ENCODE assay signal across 17 mouse cellular contexts in genomic region chr19:5837606-5838005, GRCm38 (mm10). TPM values are rescaled to one million over a fixed set of nuclear protein-coding genes. Genes with fewer than 3 reads are reported as not detected.
DNase-seq lines count a peak whose midpoint lies in the region; ATAC-seq lines count a peak whose summit lies in the region.
"Had no signal": no experiment of that assay in that cellular context is flagged by ENCODE, and none has a peak within 500 bp of the region (broad histone marks: within the 10 kb centered on the region; RNA-seq: fewer than 3 reads in every experiment).

No protein-coding gene starts in this region.

- no peak overlapping the region for H3K27ac ChIP-seq in forebrain, embryonic 12.5 days
- H3K27ac ChIP-seq: hindbrain, embryonic 13.5 days; midbrain, embryonic 15.5 days; neural tube, embryonic 12.5 days had no signal

- no peaks in the 10 kb centered on the region for H3K36me3 ChIP-seq in forebrain, embryonic 12.5 days (replicated peaks)
- H3K36me3 ChIP-seq: hindbrain, embryonic 13.5 days; midbrain, embryonic 15.5 days; neural tube, embryonic 12.5 days had no signal

- peak; percentile 4 for DNase-seq in gastrocnemius, postnatal 25 days
- no peak for DNase-seq in gastrocnemius, postnatal 4 days (ENCODE audit: low spot score in 2 of 2)
- DNase-seq in kidney, adult 9 months = peak; percentile 47
- DNase-seq in kidney, adult 18-20 months = no peak
- DNase-seq in 3T3-L1 (ENCODE audit: low read depth, low spot score) (peak; percentile 73), adipocyte (ENCODE audit: low spot score) (peak; percentile 60)
- DNase-seq in layer of hippocampus, postnatal 25 days (ENCODE audit: extremely low spot score in 1 of 2, low spot score in 1 of 2) = no peak
- DNase-seq: cerebellum, adult 18-20 months; right cerebral cortex, postnatal 4 days; thymus, postnatal 14 days had no signal

- 0 out of 2 replicates have a peak, but pooled peaks cover 3% of the 10 kb centered on the region for H3K9me3 ChIP-seq in forebrain, embryonic 12.5 days
- H3K9me3 ChIP-seq: hindbrain, embryonic 13.5 days; midbrain, embryonic 15.5 days; neural tube, embryonic 12.5 days had no signal

- 87% methylated on average over 8 of the region's 8 CpGs for WGBS in forebrain, embryonic 12.5 days

- no peak overlapping the region for H3K9ac ChIP-seq in forebrain, embryonic 12.5 days
- H3K9ac ChIP-seq: hindbrain, embryonic 13.5 days; midbrain, embryonic 15.5 days; neural tube, embryonic 12.5 days had no signal

- peaks cover 24% of the 10 kb centered on the region for H3K4me1 ChIP-seq in forebrain, embryonic 12.5 days

- no peak overlapping the region for H3K4me2 ChIP-seq in forebrain, embryonic 12.5 days
- H3K4me2 ChIP-seq: hindbrain, embryonic 13.5 days; liver, embryonic 11.5 days; midbrain, embryonic 15.5 days; neural tube, embryonic 12.5 days had no signal

- H3K27me3 ChIP-seq in forebrain, embryonic 12.5 days = no peaks in the 10 kb centered on the region
- H3K27me3 ChIP-seq: hindbrain, embryonic 13.5 days; midbrain, embryonic 15.5 days; neural tube, embryonic 12.5 days had no signal

- no peak for ATAC-seq in forebrain, embryonic 12.5 days (ENCODE audit: low FRiP score)
- ATAC-seq: forebrain, embryonic 14.5 days; intestine, embryonic 16.5 days; midbrain, embryonic 15.5 days had no signal

- H3K4me3 ChIP-seq in forebrain, embryonic 12.5 days (replicated peaks) = no peak overlapping the region
- H3K4me3 ChIP-seq: hindbrain, embryonic 13.5 days; midbrain, embryonic 15.5 days; neural tube, embryonic 12.5 days had no signal

RNA-seq across cellular contexts. Expression of gene Frmd8, which starts 37.5 kb away (rescaled TPM):
- 1 to 10 TPM; 3.7 to 6.4 TPM for total RNA-seq in gastrocnemius, postnatal 25 days (2021)
- total RNA-seq in gastrocnemius, postnatal 4 days (2021) = 10 to 100 TPM; 16.2 to 16.7 TPM
- polyA plus RNA-seq in forebrain, embryonic 12.5 days (2016; fragmentation: Nextera tagmentation; extraction: Ambion mirVana) = 25.6 and 25.9 TPM in 2 replicates
- total RNA-seq in layer of hippocampus, postnatal 25 days (2021) = 10 to 100 TPM; 15.6 to 15.8 TPM

RNA-seq across cellular contexts. Expression of gene Slc25a45, which starts 40.0 kb away (rescaled TPM):
- total RNA-seq in gastrocnemius, postnatal 25 days (2021) = 1 to 10 TPM in 1 of 2 experiments, under 1 TPM in 1; 0.59 to 1.3 TPM
- 1 to 10 TPM; 3.7 to 3.8 TPM for total RNA-seq in gastrocnemius, postnatal 4 days (2021)
- 1.3 and 1.8 TPM in 2 replicates for polyA plus RNA-seq in forebrain, embryonic 12.5 days (2016; fragmentation: Nextera tagmentation; extraction: Ambion mirVana)
- total RNA-seq in layer of hippocampus, postnatal 25 days (2021) = 1 to 10 TPM; 3.1 to 3.4 TPM

RNA-seq across cellular contexts. Expression of gene Tigd3, which starts 56.3 kb away (rescaled TPM):
- under 1 TPM; 0.15 to 0.35 TPM for total RNA-seq in gastrocnemius, postnatal 25 days (2021)
- 1 to 10 TPM; 1.5 to 2.6 TPM for total RNA-seq in gastrocnemius, postnatal 4 days (2021)
- 11.1 and 12.8 TPM in 2 replicates for polyA plus RNA-seq in forebrain, embryonic 12.5 days (2016; fragmentation: Nextera tagmentation; extraction: Ambion mirVana)
- 1 to 10 TPM; 3.4 TPM for total RNA-seq in layer of hippocampus, postnatal 25 days (2021)

Comparison
In these comparisons a context has a peak if more than half of its experiments do, and no peak if none do; other contexts are left out.
1. DNase-seq: peak in gastrocnemius, postnatal 25 days (single experiment), kidney, adult 9 months (single experiment), 3T3-L1 (single experiment) and adipocyte (single experiment); none in gastrocnemius, postnatal 4 days (0 of 2), kidney, adult 18-20 months (single experiment) and layer of hippocampus, postnatal 25 days (0 of 2).